Mouse (Mus musculus): ENCODE results near the gene Cpa5.

- TF ChIP-seq CTCF (IDR thresholded peaks at IDR 0.05; ENCODE audit: low read depth, low read length) (no peak), POLR2AphosphoS5 (IDR thresholded peaks at IDR 0.05; ENCODE audit: insufficient replicate concordance, low read depth, low read length) (no peak), GATA2 (IDR thresholded peaks at IDR 0.05; ENCODE audit: borderline replicate concordance, low read depth, low read length) (no peak), GATA1 (IDR thresholded peaks at IDR 0.05; ENCODE audit: borderline replicate concordance, low read length) (no peak), TAL1 (conservative IDR thresholded peaks at IDR 0.05; ENCODE audit: low read depth, low read length) (no peak)
Observed at GRCm38 (mm10) chr6:30654932-30655331, 44.1 kb downstream of the Cpa5 start.
